Mouse (Mus musculus) bone marrow macrophage, adult 2 months (primary cell): ENCODE measurements around the gene Sema6b.

ENCODE experiments used
- CTCF ChIP-seq: IDR thresholded peaks from 2 replicates; pipeline ENCODE4 v1.5.1; 2012; ENCODE audit warnings: low read depth, mild to moderate bottlenecking, low read length, moderate library complexity
- POLR2A ChIP-seq: IDR thresholded peaks from 2 replicates; pipeline ENCODE4 v1.6.1; 2012; ENCODE audit warnings: mild to moderate bottlenecking, low read depth, low read length, borderline replicate concordance

GRCm38 (mm10) chr17:56153643-56154042 lies 13.5 kb upstream of the Sema6b start:
- no peak for TF ChIP-seq POLR2A
- TF ChIP-seq CTCF: no peak
